ENCODE assay signal across 17 mouse cellular contexts in the genomic region with DNA sequence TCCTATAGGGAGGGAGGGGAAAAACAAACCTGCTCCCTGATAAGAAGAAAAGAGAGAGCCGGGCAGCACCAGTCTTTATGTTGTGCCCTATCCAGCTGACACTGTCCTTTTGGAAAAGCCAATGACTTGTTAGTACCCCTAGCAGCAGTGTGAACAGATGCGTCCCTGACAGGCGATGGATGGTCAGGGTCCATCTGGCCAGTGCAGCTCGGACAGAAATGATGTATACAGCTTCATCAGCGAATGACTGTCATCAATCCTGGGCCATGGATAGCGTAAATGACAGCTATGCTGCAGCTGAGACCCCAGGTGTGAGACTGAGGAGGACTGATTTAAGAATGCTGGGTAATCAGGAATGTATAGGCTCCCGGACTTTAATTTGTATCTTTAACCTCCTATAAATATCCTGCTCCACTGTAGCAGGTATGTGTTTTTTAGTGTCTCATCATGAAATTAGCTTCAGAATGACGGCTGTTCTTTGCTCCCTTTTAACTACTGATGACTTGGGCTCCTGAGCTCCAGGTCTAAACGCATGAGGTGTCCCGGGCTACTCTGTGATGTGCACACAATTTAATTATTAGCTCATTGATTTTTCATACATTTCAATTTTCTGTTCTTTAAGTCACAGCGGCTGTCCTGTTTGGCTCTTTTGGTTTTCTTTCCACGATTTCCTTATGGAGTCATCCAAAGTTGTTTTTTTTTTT.
DNase-seq lines count a peak whose midpoint lies in the region; ATAC-seq lines count a peak whose summit lies in the region.
"Had no signal": no experiment of that assay in that cellular context is flagged by ENCODE, and none has a peak within 500 bp of the region (broad histone marks: within the 10 kb centered on the region; RNA-seq: fewer than 3 reads in every experiment).

No protein-coding gene starts in this region.

- no peaks in the 10 kb centered on the region for H3K4me1 ChIP-seq in midbrain, embryonic 11.5 days (ENCODE audit: control insufficient read depth, insufficient read depth, low read length)
- no peaks in the 10 kb centered on the region for H3K4me1 ChIP-seq in midbrain, embryonic 10.5 days
- H3K4me1 ChIP-seq in hindbrain, embryonic 10.5 days (replicated peaks) = 0 out of 2 replicates have a peak, but pooled peaks cover 2% of the 10 kb centered on the region
- H3K4me1 ChIP-seq in hindbrain, embryonic 14.5 days (replicated peaks; ENCODE audit: control insufficient read depth, insufficient read depth, low read length) = peaks cover 15% of the 10 kb centered on the region
- peaks cover 10% of the 10 kb centered on the region for H3K4me1 ChIP-seq in neural tube, embryonic 13.5 days (replicated peaks)
- H3K4me1 ChIP-seq: limb, embryonic 10.5 days had no signal

- H3K36me3 ChIP-seq in midbrain, embryonic 11.5 days (ENCODE audit: control insufficient read depth, insufficient read depth, low read length) = no peaks in the 10 kb centered on the region
- no peaks in the 10 kb centered on the region for H3K36me3 ChIP-seq in midbrain, embryonic 10.5 days
- H3K36me3 ChIP-seq in hindbrain, embryonic 10.5 days = no peaks in the 10 kb centered on the region
- no peaks in the 10 kb centered on the region for H3K36me3 ChIP-seq in hindbrain, embryonic 14.5 days (replicated peaks; ENCODE audit: control insufficient read depth, insufficient read depth)
- H3K36me3 ChIP-seq in neural tube, embryonic 13.5 days = no peaks in the 10 kb centered on the region
- H3K36me3 ChIP-seq: limb, embryonic 10.5 days had no signal

- H3K4me3 ChIP-seq in midbrain, embryonic 11.5 days (ENCODE audit: low read depth, low read length) = no peak overlapping the region
- no peak overlapping the region for H3K4me3 ChIP-seq in midbrain, embryonic 10.5 days
- H3K4me3 ChIP-seq in hindbrain, embryonic 10.5 days = no peak overlapping the region
- no peak overlapping the region for H3K4me3 ChIP-seq in hindbrain, embryonic 14.5 days (replicated peaks; ENCODE audit: low read length)
- H3K4me3 ChIP-seq in neural tube, embryonic 13.5 days = no peak overlapping the region
- H3K4me3 ChIP-seq: layer of hippocampus, adult 2 months; limb, embryonic 10.5 days had no signal

- WGBS in midbrain, embryonic 11.5 days = 84% methylated on average over 12 of the region's 12 CpGs
- WGBS in midbrain, embryonic 10.5 days = 86% methylated on average over 12 of the region's 12 CpGs
- 73% methylated on average over 12 of the region's 12 CpGs for WGBS in hindbrain, embryonic 10.5 days
- 29% methylated on average over 12 of the region's 12 CpGs for WGBS in hindbrain, embryonic 14.5 days
- WGBS in neural tube, embryonic 13.5 days = 30% methylated on average over 12 of the region's 12 CpGs

- ATAC-seq in midbrain, embryonic 11.5 days (ENCODE audit: low FRiP score) = peak; percentile 78
- ATAC-seq in hindbrain, embryonic 14.5 days (ENCODE audit: low FRiP score) = peak; percentile 91
- ATAC-seq in neural tube, embryonic 13.5 days (ENCODE audit: low read depth) = peak; percentile 90
- ATAC-seq: intestine, postnatal 0 days had no signal

- H3K9me3 ChIP-seq in midbrain, embryonic 11.5 days (ENCODE audit: control insufficient read depth, low read length) = no peaks in the 10 kb centered on the region
- no peaks in the 10 kb centered on the region for H3K9me3 ChIP-seq in midbrain, embryonic 10.5 days (replicated peaks)
- no peaks in the 10 kb centered on the region for H3K9me3 ChIP-seq in hindbrain, embryonic 10.5 days
- no peaks in the 10 kb centered on the region for H3K9me3 ChIP-seq in hindbrain, embryonic 14.5 days (ENCODE audit: control insufficient read depth, low read length)
- H3K9me3 ChIP-seq in neural tube, embryonic 13.5 days = no peaks in the 10 kb centered on the region
- H3K9me3 ChIP-seq: limb, embryonic 10.5 days had no signal

- H3K9ac ChIP-seq in midbrain, embryonic 11.5 days (ENCODE audit: low read length) = no peak overlapping the region
- H3K9ac ChIP-seq in hindbrain, embryonic 14.5 days = 0 out of 2 replicates have a peak overlapping the region, but pooled peaks have one; percentile 16
- 0 out of 2 replicates have a peak overlapping the region, but pooled peaks have one; percentile 49 for H3K9ac ChIP-seq in neural tube, embryonic 13.5 days

- no peak overlapping the region for H3K4me2 ChIP-seq in midbrain, embryonic 11.5 days
- H3K4me2 ChIP-seq in hindbrain, embryonic 14.5 days (replicated peaks) = peak overlapping the region; percentile 32
- peak overlapping the region; percentile 36 for H3K4me2 ChIP-seq in neural tube, embryonic 13.5 days
- H3K4me2 ChIP-seq: liver, embryonic 11.5 days had no signal

- no peak for DNase-seq in midbrain, embryonic 11.5 days (ENCODE audit: low spot score, missing footprints)
- no peak for DNase-seq in midbrain, embryonic 10.5 days (ENCODE audit: low spot score)
- DNase-seq in hindbrain, embryonic 10.5 days (ENCODE audit: low spot score) = peak; percentile 52
- DNase-seq in hindbrain, embryonic 14.5 days (ENCODE audit: low spot score) = no peak
- no peak for DNase-seq in gastrocnemius, postnatal 36 days
- DNase-seq in lung, postnatal 10 days = no peak
- DNase-seq: cerebellum, adult 9-10 months; heart, postnatal 4 days; lung, adult 2 months; thymus, postnatal 14 days had no signal

- intact Hi-C loops in gastrocnemius, postnatal 36 days (cut with DNase I) = no loop called here

- no peaks in the 10 kb centered on the region for H3K27me3 ChIP-seq in midbrain, embryonic 11.5 days (ENCODE audit: control insufficient read depth, insufficient read depth, low read length)
- H3K27me3 ChIP-seq in midbrain, embryonic 10.5 days (ENCODE audit: low read depth, poor library complexity, severe bottlenecking) = no peaks in the 10 kb centered on the region
- no peaks in the 10 kb centered on the region for H3K27me3 ChIP-seq in hindbrain, embryonic 10.5 days (ENCODE audit: insufficient read depth, poor library complexity, severe bottlenecking)
- no peaks in the 10 kb centered on the region for H3K27me3 ChIP-seq in hindbrain, embryonic 14.5 days (ENCODE audit: control insufficient read depth, insufficient read depth, low read length)
- no peaks in the 10 kb centered on the region for H3K27me3 ChIP-seq in neural tube, embryonic 13.5 days

- H3K27ac ChIP-seq in midbrain, embryonic 11.5 days (ENCODE audit: low read depth, low read length) = no peak overlapping the region
- H3K27ac ChIP-seq in midbrain, embryonic 10.5 days (replicated peaks) = no peak overlapping the region
- H3K27ac ChIP-seq in hindbrain, embryonic 10.5 days = no peak overlapping the region; the same call in 1 of the 2 replicates
- peak overlapping the region; percentile 43 for H3K27ac ChIP-seq in hindbrain, embryonic 14.5 days
- peak overlapping the region; percentile 63 for H3K27ac ChIP-seq in neural tube, embryonic 13.5 days (replicated peaks)
- H3K27ac ChIP-seq: kidney, postnatal 0 days; layer of hippocampus, adult 2 months; limb, embryonic 10.5 days; stomach, postnatal 0 days had no signal

Comparison
In these comparisons a context has a peak if more than half of its experiments do, and no peak if none do; other contexts are left out.
1. H3K27ac ChIP-seq: peak in hindbrain, embryonic 14.5 days (single experiment) and neural tube, embryonic 13.5 days (single experiment); none in midbrain, embryonic 11.5 days (single experiment), midbrain, embryonic 10.5 days (single experiment) and hindbrain, embryonic 10.5 days (single experiment).
2. Peak in every context shown above with its lines, with median percentiles within 50 percentile points of each other: ATAC-seq.